Mouse (Mus musculus): ENCODE data around the gene Rnase4. TPM values are rescaled to one million over a fixed set of nuclear protein-coding genes. Genes with fewer than 3 reads are reported as not detected.
"Not testable (repeated sequence)": the region's sequence is repeated elsewhere in the genome, so short reads cannot be mapped to it uniquely, and the experiment has no call there.

Rnase4 gene
- polyA plus RNA-seq, 1 experiment from 2014 or later, result 11.1 TPM

GRCm38 (mm10) chr14:51094096-51094875, 3.4 kb downstream of the Rnase4 start:
- no peak overlapping the region for H3K4me3 ChIP-seq (replicated peaks; ENCODE audit: low read length)
- WGBS, result 73% methylated on average over 5 of the region's 5 CpGs
- no peaks in the 10 kb centered on the region for H3K36me3 ChIP-seq (ENCODE audit: control insufficient read depth, insufficient read depth)
- no peak for ATAC-seq
- no peak overlapping the region for H3K9ac ChIP-seq (replicated peaks; ENCODE audit: low read depth, low read length)
- no peaks in the 10 kb centered on the region for H3K9me3 ChIP-seq (ENCODE audit: control insufficient read depth, low read length)
- H3K27ac ChIP-seq (ENCODE audit: low read length), result no peak overlapping the region
- H3K4me1 ChIP-seq (replicated peaks; ENCODE audit: control insufficient read depth, insufficient read depth, low read length), result no peaks in the 10 kb centered on the region
- H3K27me3 ChIP-seq (replicated peaks; ENCODE audit: control insufficient read depth, insufficient read depth, low read length), result no peaks in the 10 kb centered on the region
- no peak overlapping the region for H3K4me2 ChIP-seq (ENCODE audit: low read length)

GRCm38 (mm10) chr14:51094921-51095320, 4.0 kb downstream of the Rnase4 start:
- no peak for ATAC-seq
- no peak overlapping the region for H3K27ac ChIP-seq (ENCODE audit: low read length)
- H3K27me3 ChIP-seq (replicated peaks; ENCODE audit: control insufficient read depth, insufficient read depth, low read length), result no peaks in the 10 kb centered on the region
- 75% methylated on average over 9 of the region's 9 CpGs for WGBS
- no peaks in the 10 kb centered on the region for H3K9me3 ChIP-seq (ENCODE audit: control insufficient read depth, low read length)
- no peak overlapping the region for H3K4me3 ChIP-seq (replicated peaks; ENCODE audit: low read length)
- no peak overlapping the region for H3K9ac ChIP-seq (replicated peaks; ENCODE audit: low read depth, low read length)
- H3K4me1 ChIP-seq (replicated peaks; ENCODE audit: control insufficient read depth, insufficient read depth, low read length), result no peaks in the 10 kb centered on the region
- no peak overlapping the region for H3K4me2 ChIP-seq (ENCODE audit: low read length)
- no peaks in the 10 kb centered on the region for H3K36me3 ChIP-seq (ENCODE audit: control insufficient read depth, insufficient read depth)

GRCm38 (mm10) chr14:51095736-51096524, 5.1 kb downstream of the Rnase4 start:
- H3K27me3 ChIP-seq (replicated peaks; ENCODE audit: control insufficient read depth, insufficient read depth, low read length), result no peaks in the 10 kb centered on the region
- H3K36me3 ChIP-seq (ENCODE audit: control insufficient read depth, insufficient read depth), result no peaks in the 10 kb centered on the region
- no peak overlapping the region for H3K27ac ChIP-seq (ENCODE audit: low read length)
- no peak for ATAC-seq
- H3K9ac ChIP-seq (replicated peaks; ENCODE audit: low read depth, low read length), result no peak overlapping the region
- H3K4me3 ChIP-seq (replicated peaks; ENCODE audit: low read length), result no peak overlapping the region
- H3K4me1 ChIP-seq (replicated peaks; ENCODE audit: control insufficient read depth, insufficient read depth, low read length), result no peaks in the 10 kb centered on the region
- no peaks in the 10 kb centered on the region for H3K9me3 ChIP-seq (ENCODE audit: control insufficient read depth, low read length)
- H3K4me2 ChIP-seq (ENCODE audit: low read length), result no peak overlapping the region
- WGBS, result 68% methylated on average over 9 of the region's 9 CpGs

GRCm38 (mm10) chr14:51098300-51098699, 7.4 kb downstream of the Rnase4 start:
- H3K27ac ChIP-seq (ENCODE audit: low read length); H3K27me3 ChIP-seq (replicated peaks; ENCODE audit: control insufficient read depth, insufficient read depth, low read length); H3K4me2 ChIP-seq (ENCODE audit: low read length); H3K4me3 ChIP-seq (replicated peaks; ENCODE audit: low read length); H3K9me3 ChIP-seq (ENCODE audit: control insufficient read depth, low read length); H3K36me3 ChIP-seq (ENCODE audit: control insufficient read depth, insufficient read depth); H3K4me1 ChIP-seq (replicated peaks; ENCODE audit: control insufficient read depth, insufficient read depth, low read length); H3K9ac ChIP-seq (replicated peaks; ENCODE audit: low read depth, low read length): not testable (repeated sequence)
- ATAC-seq, result peak; percentile 64
- 12% methylated on average over 1 of the region's 1 CpGs for WGBS

GRCm38 (mm10) chr14:51098921-51099320, 8.0 kb downstream of the Rnase4 start:
- no peak overlapping the region for H3K4me3 ChIP-seq (replicated peaks; ENCODE audit: low read length)
- no peaks in the 10 kb centered on the region for H3K9me3 ChIP-seq (ENCODE audit: control insufficient read depth, low read length)
- no peak overlapping the region for H3K4me2 ChIP-seq (ENCODE audit: low read length)
- ATAC-seq, result no peak
- H3K27ac ChIP-seq (ENCODE audit: low read length), result no peak overlapping the region
- H3K4me1 ChIP-seq (replicated peaks; ENCODE audit: control insufficient read depth, insufficient read depth, low read length), result no peaks in the 10 kb centered on the region
- H3K36me3 ChIP-seq (ENCODE audit: control insufficient read depth, insufficient read depth), result no peaks in the 10 kb centered on the region
- 97% methylated on average over 11 of the region's 11 CpGs for WGBS
- H3K27me3 ChIP-seq (replicated peaks; ENCODE audit: control insufficient read depth, insufficient read depth, low read length), result no peaks in the 10 kb centered on the region
- no peak overlapping the region for H3K9ac ChIP-seq (replicated peaks; ENCODE audit: low read depth, low read length)

- no peak overlapping the region for H3K9ac ChIP-seq (replicated peaks; ENCODE audit: low read depth, low read length)
- H3K4me2 ChIP-seq (ENCODE audit: low read length), result no peak overlapping the region
- H3K36me3 ChIP-seq (ENCODE audit: control insufficient read depth, insufficient read depth), result no peaks in the 10 kb centered on the region
- H3K4me3 ChIP-seq (replicated peaks; ENCODE audit: low read length), result no peak overlapping the region
- 76% methylated on average over 9 of the region's 9 CpGs for WGBS
- no peak overlapping the region for H3K27ac ChIP-seq (ENCODE audit: low read length)
- H3K27me3 ChIP-seq (replicated peaks; ENCODE audit: control insufficient read depth, insufficient read depth, low read length), result no peaks in the 10 kb centered on the region
- no peaks in the 10 kb centered on the region for H3K4me1 ChIP-seq (replicated peaks; ENCODE audit: control insufficient read depth, insufficient read depth, low read length)
- H3K9me3 ChIP-seq (ENCODE audit: control insufficient read depth, low read length), result no peaks in the 10 kb centered on the region
- ATAC-seq, result no peak
Measured at GRCm38 (mm10) chr14:51101284-51101683, 10.4 kb downstream of the Rnase4 start.

GRCm38 (mm10) chr14:51103217-51103616, 12.3 kb downstream of the Rnase4 start:
- Histone ChIP-seq H3K27me3 (replicated peaks; ENCODE audit: control insufficient read depth, insufficient read depth, low read length) (no peaks in the 10 kb centered on the region), H3K9me3 (ENCODE audit: control insufficient read depth, low read length) (no peaks in the 10 kb centered on the region), H3K9ac (replicated peaks; ENCODE audit: low read depth, low read length) (no peak overlapping the region), H3K4me3 (replicated peaks; ENCODE audit: low read length) (no peak overlapping the region), H3K36me3 (ENCODE audit: control insufficient read depth, insufficient read depth) (no peaks in the 10 kb centered on the region), H3K4me1 (replicated peaks; ENCODE audit: control insufficient read depth, insufficient read depth, low read length) (no peaks in the 10 kb centered on the region), H3K4me2 (ENCODE audit: low read length) (no peak overlapping the region), H3K27ac (ENCODE audit: low read length) (no peak overlapping the region)
- WGBS, result 38% methylated on average over 3 of the region's 3 CpGs
- peak; percentile 54; the same call in 1 of the 2 replicates for ATAC-seq

- no peak for ATAC-seq
- H3K4me2 ChIP-seq (ENCODE audit: low read length), result no peak overlapping the region
- no peak overlapping the region for H3K27ac ChIP-seq (ENCODE audit: low read length)
- H3K9ac ChIP-seq (replicated peaks; ENCODE audit: low read depth, low read length), result no peak overlapping the region
- 92% methylated on average over 2 of the region's 2 CpGs for WGBS
- H3K9me3 ChIP-seq (ENCODE audit: control insufficient read depth, low read length), result no peaks in the 10 kb centered on the region; the same call in 1 of the 2 replicates
- no peaks in the 10 kb centered on the region for H3K36me3 ChIP-seq (ENCODE audit: control insufficient read depth, insufficient read depth)
- no peaks in the 10 kb centered on the region for H3K4me1 ChIP-seq (replicated peaks; ENCODE audit: control insufficient read depth, insufficient read depth, low read length)
- H3K27me3 ChIP-seq (replicated peaks; ENCODE audit: control insufficient read depth, insufficient read depth, low read length), result no peaks in the 10 kb centered on the region
- no peak overlapping the region for H3K4me3 ChIP-seq (replicated peaks; ENCODE audit: low read length)
Measured at GRCm38 (mm10) chr14:51104366-51104765, 13.5 kb downstream of the Rnase4 start.

GRCm38 (mm10) chr14:51106449-51106967, 15.6 kb downstream of the Rnase4 start:
- no peak overlapping the region for H3K9ac ChIP-seq (replicated peaks; ENCODE audit: low read depth, low read length)
- no peaks in the 10 kb centered on the region for H3K36me3 ChIP-seq (ENCODE audit: control insufficient read depth, insufficient read depth)
- no peaks in the 10 kb centered on the region for H3K27me3 ChIP-seq (replicated peaks; ENCODE audit: control insufficient read depth, insufficient read depth, low read length)
- H3K4me2 ChIP-seq (ENCODE audit: low read length), result no peak overlapping the region
- H3K27ac ChIP-seq (ENCODE audit: low read length), result no peak overlapping the region
- H3K4me1 ChIP-seq (replicated peaks; ENCODE audit: control insufficient read depth, insufficient read depth, low read length), result no peaks in the 10 kb centered on the region
- ATAC-seq, result no peak
- H3K4me3 ChIP-seq (replicated peaks; ENCODE audit: low read length), result no peak overlapping the region
- no peaks in the 10 kb centered on the region; the same call in 1 of the 2 replicates for H3K9me3 ChIP-seq (ENCODE audit: control insufficient read depth, low read length)
